ENCODE assay signal across 9 mouse cellular contexts in the genomic region with DNA sequence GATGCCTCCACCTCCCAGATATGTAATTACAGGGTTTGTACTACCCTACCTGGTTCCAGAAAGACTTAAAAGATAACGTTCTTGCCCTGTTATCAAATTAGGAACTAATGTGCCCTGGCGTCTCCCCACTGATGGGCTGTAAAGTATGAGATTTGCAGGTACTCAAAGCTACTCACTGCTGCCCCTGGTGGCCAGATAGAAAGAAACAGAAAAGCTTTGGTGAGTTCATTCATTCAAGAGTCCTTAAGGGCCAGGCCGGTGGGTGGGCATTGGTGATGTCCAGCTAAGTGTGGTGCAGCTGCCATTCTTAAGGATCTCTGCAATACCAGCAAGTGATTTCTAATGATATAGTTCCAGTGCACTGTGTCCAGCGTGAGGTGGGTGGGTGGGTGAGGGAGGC. TPM values are rescaled to one million over a fixed set of nuclear protein-coding genes. Genes with fewer than 3 reads are reported as not detected.
DNase-seq lines count a peak whose midpoint lies in the region; ATAC-seq and TF ChIP-seq lines count a peak whose summit lies in the region.
"Had no signal": no experiment of that assay in that cellular context is flagged by ENCODE, and none has a peak within 500 bp of the region (broad histone marks: within the 10 kb centered on the region; RNA-seq: fewer than 3 reads in every experiment).

No protein-coding gene starts in this region.

- DNase-seq in lung, postnatal 10 days: peak; percentile 20
- no peak for DNase-seq in urinary bladder, adult 2 months (ENCODE audit: low spot score)
- no peak for DNase-seq in midbrain, embryonic 10.5 days (ENCODE audit: low spot score)

- 0 out of 2 replicates have a peak, but pooled peaks cover 6% of the 10 kb centered on the region for H3K36me3 ChIP-seq in intestine, postnatal 0 days (ENCODE audit: control insufficient read depth, insufficient read depth)
- H3K36me3 ChIP-seq in intestine, embryonic 16.5 days (ENCODE audit: control insufficient read depth, insufficient read depth, low read length): no peaks in the 10 kb centered on the region
- H3K36me3 ChIP-seq in E14TG2a.4 (ENCODE audit: insufficient read depth, low read length): peaks cover 15% of the 10 kb centered on the region
- H3K36me3 ChIP-seq in midbrain, embryonic 10.5 days: 0 out of 2 replicates have a peak, but pooled peaks cover 5% of the 10 kb centered on the region
- H3K36me3 ChIP-seq: limb, embryonic 13.5 days had no signal

- peaks cover 5% of the 10 kb centered on the region; the same call in 1 of the 2 replicates for H3K4me1 ChIP-seq in intestine, postnatal 0 days (replicated peaks; ENCODE audit: control insufficient read depth, insufficient read depth, low read length)
- peaks cover 6% of the 10 kb centered on the region for H3K4me1 ChIP-seq in intestine, embryonic 16.5 days (ENCODE audit: control insufficient read depth, insufficient read depth, low read length)
- H3K4me1 ChIP-seq in E14TG2a.4 (replicated peaks; ENCODE audit: low read depth, low read length): peaks cover 17% of the 10 kb centered on the region
- H3K4me1 ChIP-seq in bone marrow macrophage, adult 2 months (ENCODE audit: control insufficient read depth, insufficient read depth, low read length): peaks cover 14% of the 10 kb centered on the region
- H3K4me1 ChIP-seq in midbrain, embryonic 10.5 days: peaks cover 12% of the 10 kb centered on the region

- H3K4me2 ChIP-seq in intestine, postnatal 0 days (replicated peaks; ENCODE audit: low read depth): no peak overlapping the region
- no peak overlapping the region for H3K4me2 ChIP-seq in intestine, embryonic 16.5 days (ENCODE audit: low read depth, low read length)
- H3K4me2 ChIP-seq: limb, embryonic 13.5 days had no signal

- peak; percentile 74 for TF ChIP-seq CTCF in intestine, postnatal 0 days (IDR thresholded peaks at IDR 0.05; ENCODE audit: low read depth)
- peak; percentile 33; the same call in 1 of the 2 replicates for TF ChIP-seq CTCF in E14TG2a.4 (conservative IDR thresholded peaks at IDR 0.05; ENCODE audit: low read length)
- TF ChIP-seq CTCF in bone marrow macrophage, adult 2 months (IDR thresholded peaks at IDR 0.05; ENCODE audit: low read depth, low read length): peak; percentile 76

- H3K4me3 ChIP-seq in intestine, postnatal 0 days (ENCODE audit: low read depth, low read length): no peak overlapping the region
- no peak overlapping the region for H3K4me3 ChIP-seq in intestine, embryonic 16.5 days (ENCODE audit: low read length)
- no peak overlapping the region for H3K4me3 ChIP-seq in E14TG2a.4 (replicated peaks; ENCODE audit: low read length)
- H3K4me3 ChIP-seq in bone marrow macrophage, adult 2 months (ENCODE audit: insufficient read depth, low read length): no peak overlapping the region
- H3K4me3 ChIP-seq in midbrain, embryonic 10.5 days: no peak overlapping the region
- H3K4me3 ChIP-seq: limb, embryonic 13.5 days had no signal

- H3K27me3 ChIP-seq in intestine, postnatal 0 days (replicated peaks; ENCODE audit: control insufficient read depth, insufficient read depth, low read length): no peaks in the 10 kb centered on the region
- H3K27me3 ChIP-seq in intestine, embryonic 16.5 days (replicated peaks; ENCODE audit: control insufficient read depth, insufficient read depth, low read length): no peaks in the 10 kb centered on the region
- no peaks in the 10 kb centered on the region for H3K27me3 ChIP-seq in E14TG2a.4 (ENCODE audit: insufficient read depth, low read length)
- no peaks in the 10 kb centered on the region for H3K27me3 ChIP-seq in midbrain, embryonic 10.5 days (ENCODE audit: low read depth, poor library complexity, severe bottlenecking)
- H3K27me3 ChIP-seq: limb, embryonic 13.5 days had no signal

- WGBS in intestine, postnatal 0 days: 66% methylated on average over 4 of the region's 4 CpGs
- 75% methylated on average over 4 of the region's 4 CpGs for WGBS in intestine, embryonic 16.5 days
- WGBS in midbrain, embryonic 10.5 days: 81% methylated on average over 4 of the region's 4 CpGs

- no peak overlapping the region for H3K27ac ChIP-seq in intestine, postnatal 0 days (ENCODE audit: low read depth, low read length)
- no peak overlapping the region for H3K27ac ChIP-seq in intestine, embryonic 16.5 days (ENCODE audit: low read length)
- no peak overlapping the region for H3K27ac ChIP-seq in bone marrow macrophage, adult 2 months (ENCODE audit: insufficient read depth, low read depth, low read length)
- H3K27ac ChIP-seq in midbrain, embryonic 10.5 days (replicated peaks): no peak overlapping the region
- H3K27ac ChIP-seq: limb, embryonic 13.5 days had no signal

- no peak for ATAC-seq in intestine, postnatal 0 days
- ATAC-seq in intestine, embryonic 16.5 days: no peak
- no peak for ATAC-seq in erythroblast, adult 5-6 weeks (replicated peaks; ENCODE audit: low FRiP score, poor library complexity, severe bottlenecking)

- no peak for TF ChIP-seq POLR2A in bone marrow macrophage, adult 2 months (IDR thresholded peaks at IDR 0.05; ENCODE audit: borderline replicate concordance, low read depth, low read length)

- H3K9ac ChIP-seq in intestine, postnatal 0 days (ENCODE audit: low read depth, low read length): no peak overlapping the region
- no peak overlapping the region for H3K9ac ChIP-seq in intestine, embryonic 16.5 days (ENCODE audit: low read depth, low read length)
- H3K9ac ChIP-seq: limb, embryonic 13.5 days had no signal

- H3K9me3 ChIP-seq in intestine, postnatal 0 days (ENCODE audit: control insufficient read depth): no peaks in the 10 kb centered on the region
- H3K9me3 ChIP-seq in intestine, embryonic 16.5 days (ENCODE audit: control insufficient read depth, low read length): no peaks in the 10 kb centered on the region
- no peaks in the 10 kb centered on the region for H3K9me3 ChIP-seq in E14TG2a.4 (ENCODE audit: low read length)
- no peaks in the 10 kb centered on the region for H3K9me3 ChIP-seq in midbrain, embryonic 10.5 days (replicated peaks)
- H3K9me3 ChIP-seq: limb, embryonic 13.5 days had no signal

RNA-seq across cellular contexts. Expression of gene Wwox, which starts 2.2 kb away (rescaled TPM):
- 7.1 and 9.3 TPM in 2 replicates for polyA plus RNA-seq in intestine, postnatal 0 days (2015; fragmentation: Nextera tagmentation; extraction: Ambion mirVana)
- 10.9 and 12.8 TPM in 2 replicates for polyA plus RNA-seq in intestine, embryonic 16.5 days (2015; fragmentation: Nextera tagmentation; extraction: Ambion mirVana)
- polyA plus RNA-seq in bone marrow macrophage, adult 2 months (2012; ENCODE audit: insufficient read depth, insufficient read length, missing spikeins): 11.4 and 12.4 TPM in 2 replicates
- 1.7 and 4.6 TPM in 2 replicates for total RNA-seq in erythroblast, adult 5-6 weeks (2015; ENCODE audit: low replicate concordance)
- 2.1 and 4.3 TPM in 2 replicates for total RNA-seq in erythroblast, adult 5-6 weeks (2017; ENCODE audit: low replicate concordance)
- 7.9 and 10.1 TPM in 2 replicates for polyA plus RNA-seq in urinary bladder, adult 2 months (2012; rRNA removed)
- 10.6 and 13.9 TPM in 2 replicates for polyA plus RNA-seq in midbrain, embryonic 10.5 days (2016; fragmentation: Nextera tagmentation; extraction: Ambion mirVana)

RNA-seq across cellular contexts. Expression of gene Clec3a, which starts 23.7 kb away (rescaled TPM):
- polyA plus RNA-seq in intestine, postnatal 0 days (2015; fragmentation: Nextera tagmentation; extraction: Ambion mirVana): not detected in 2 replicates
- polyA plus RNA-seq in intestine, embryonic 16.5 days (2015; fragmentation: Nextera tagmentation; extraction: Ambion mirVana): not detected in 2 replicates
- not detected in 2 replicates for polyA plus RNA-seq in bone marrow macrophage, adult 2 months (2012; ENCODE audit: insufficient read depth, insufficient read length, missing spikeins)
- total RNA-seq in erythroblast, adult 5-6 weeks (2015; ENCODE audit: low replicate concordance): not detected in 2 replicates
- total RNA-seq in erythroblast, adult 5-6 weeks (2017; ENCODE audit: low replicate concordance): not detected in 2 replicates
- not detected in 2 replicates for polyA plus RNA-seq in urinary bladder, adult 2 months (2012; rRNA removed)
- not detected in 2 replicates for polyA plus RNA-seq in midbrain, embryonic 10.5 days (2016; fragmentation: Nextera tagmentation; extraction: Ambion mirVana)
